Mouse (Mus musculus) cerebellum, adult (tissue): ENCODE measurements around the gene Gm17545.

Source experiments
- ATAC-seq: cut with Nextera tagmentation; 2 replicates; pipeline ENCODE4 v1.9.2; 2017; ENCODE audit warnings: mild to moderate bottlenecking, moderate library complexity, mixed read lengths; ENCODE audit not compliant: insufficient number of reproducible peaks, low FRiP score, low TSS enrichment

Gene Gm17545

GRCm38 (mm10) chr9:22438826-22439225 lies 15.3 kb upstream of the Gm17545 start:
- ATAC-seq, result no peak

GRCm38 (mm10) chr9:22443157-22443556 lies 10.9 kb upstream of the Gm17545 start:
- no peak for ATAC-seq

GRCm38 (mm10) chr9:22445123-22445522 lies 9.0 kb upstream of the Gm17545 start:
- ATAC-seq, result no peak

- no peak for ATAC-seq
Measured at GRCm38 (mm10) chr9:22447213-22447612, 6.9 kb upstream of the Gm17545 start.

GRCm38 (mm10) chr9:22448420-22448819 lies 5.7 kb upstream of the Gm17545 start:
- peak; percentile 70; the same call in 1 of the 2 replicates for ATAC-seq

- ATAC-seq, result no peak
Measured at GRCm38 (mm10) chr9:22449209-22449608, 4.9 kb upstream of the Gm17545 start.

- no peak for ATAC-seq
Measured at GRCm38 (mm10) chr9:22452697-22453096, 1.4 kb upstream of the Gm17545 start.

- ATAC-seq, result no peak
Measured at GRCm38 (mm10) chr9:22453501-22453924, 577 bp upstream of the Gm17545 start.

- ATAC-seq, result no peak
Measured at GRCm38 (mm10) chr9:22455041-22455440, 951 bp downstream of the Gm17545 start.

- ATAC-seq, result no peak
Measured at GRCm38 (mm10) chr9:22457142-22457835, 3.2 kb downstream of the Gm17545 start.

- peak; percentile 91 for ATAC-seq
Measured at GRCm38 (mm10) chr9:22461946-22462345, 7.9 kb downstream of the Gm17545 start.

GRCm38 (mm10) chr9:22466212-22466611 lies 12.1 kb downstream of the Gm17545 start:
- no peak for ATAC-seq

GRCm38 (mm10) chr9:22467371-22468169 lies 13.5 kb downstream of the Gm17545 start:
- peak; percentile 54 for ATAC-seq

- ATAC-seq, result peak; percentile 69
Measured at GRCm38 (mm10) chr9:22468170-22468898, 14.2 kb downstream of the Gm17545 start.

GRCm38 (mm10) chr9:22468899-22469259 lies 14.8 kb downstream of the Gm17545 start:
- no peak for ATAC-seq

GRCm38 (mm10) chr9:22469643-22470042 lies 15.6 kb downstream of the Gm17545 start, which contains the start of gene Rp9:
TSS of gene Rp9 (minus strand) at chr9:22469743.
- no peak for ATAC-seq

- ATAC-seq, result peak; percentile 99
Measured at GRCm38 (mm10) chr9:22475424-22475868, 21.4 kb downstream of the Gm17545 start, which contains the start of gene Bbs9. TSS of gene Bbs9 (plus strand) at chr9:22475715.

- ATAC-seq, result no peak
Measured at GRCm38 (mm10) chr9:22476265-22476664, 22.2 kb downstream of the Gm17545 start.

GRCm38 (mm10) chr9:22478946-22479345 lies 24.9 kb downstream of the Gm17545 start:
- no peak for ATAC-seq

- ATAC-seq, result no peak
Measured at GRCm38 (mm10) chr9:22483866-22484561, 29.9 kb downstream of the Gm17545 start.
